Mouse (Mus musculus) C2C12 (cell line): ENCODE results near the gene Rpl18a.

ENCODE experiments used
- CEBPB ChIP-seq: IDR thresholded peaks from one replicate; pipeline ENCODE4 v1.6.1; 2011; ENCODE audit warnings: low read depth, mild to moderate bottlenecking, control low read depth, moderate library complexity
- CTCF ChIP-seq: IDR thresholded peaks from one replicate; pipeline ENCODE4 v1.5.1; 2011; ENCODE audit not compliant: control insufficient read depth, insufficient read depth, insufficient read length
- FOSL1 ChIP-seq: IDR thresholded peaks from one replicate; pipeline ENCODE4 v1.8.0; 2011; ENCODE audit warnings: mild to moderate bottlenecking, low read length; ENCODE audit not compliant: poor library complexity, insufficient read depth, severe bottlenecking
- MAX ChIP-seq: IDR thresholded peaks from one replicate; pipeline ENCODE4 v1.6.1; 2011; ENCODE audit warnings: mild to moderate bottlenecking, control low read depth
- MYOD1 ChIP-seq: IDR thresholded peaks from one replicate; pipeline ENCODE4 v1.6.1; 2011; ENCODE audit warnings: low read depth; ENCODE audit not compliant: control insufficient read depth, insufficient read length
- USF1 ChIP-seq: IDR thresholded peaks from one replicate; pipeline ENCODE4 v1.6.1; 2011; ENCODE audit warnings: low read depth, mild to moderate bottlenecking, control low read depth, moderate library complexity

GRCm38 (mm10) chr8:70907518-70907917 is 10.3 kb upstream of the Rpl18a start:
- no peak for TF ChIP-seq CTCF
- TF ChIP-seq USF1: no peak
- TF ChIP-seq MAX: no peak
- no peak for TF ChIP-seq MYOD1
- TF ChIP-seq FOSL1: no peak
- no peak for TF ChIP-seq CEBPB
